Mouse (Mus musculus): ENCODE results near the gene Tnnt1.
"Not testable (repeated sequence)": the region's sequence is repeated elsewhere in the genome, so short reads cannot be mapped to it uniquely, and the experiment has no call there.

Tnnt1 gene

DNA sequence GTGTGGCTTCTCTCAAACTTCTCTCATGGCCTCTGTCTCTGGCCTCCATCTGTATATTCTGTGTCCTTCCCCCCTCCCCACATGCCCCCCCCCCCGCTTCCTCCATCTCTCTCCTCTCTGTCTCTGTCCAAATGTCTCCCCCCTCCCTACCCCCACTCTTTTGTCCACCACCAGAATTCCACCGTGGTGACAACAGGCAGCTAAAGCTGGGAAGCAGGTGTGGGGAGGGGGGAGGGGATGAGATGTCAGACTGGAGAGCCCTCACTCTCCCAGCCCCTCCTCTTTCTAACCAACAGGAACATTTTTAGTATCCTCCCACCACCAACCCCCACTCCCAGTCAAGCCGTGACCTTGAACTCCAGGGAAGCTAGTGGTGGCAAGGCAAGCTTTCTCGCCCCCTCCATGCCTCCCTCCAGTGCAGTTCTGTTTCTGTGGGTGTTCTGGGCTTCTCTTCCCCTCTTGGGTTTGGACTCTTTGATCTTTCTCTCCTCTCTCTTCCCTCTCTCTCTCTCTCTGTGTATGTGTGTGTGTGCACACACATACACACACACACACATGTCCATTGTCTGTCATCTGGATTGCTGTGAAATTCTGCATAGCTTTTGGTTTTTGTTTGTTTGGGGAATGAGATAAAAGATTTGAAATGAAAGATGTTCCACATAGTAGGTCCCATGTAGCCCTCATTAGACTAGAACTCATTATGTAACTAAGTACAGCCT is at the start of gene Tnnt1:
Tnnt1 (minus strand) TSS at position 51 of the 719 bp plus-strand sequence.
- DNase-seq: no peak

GRCm38 (mm10) chr7:4562660-4563059 is 46.5 kb upstream of the Tnnt1 start:
- no peak for DNase-seq

DNA sequence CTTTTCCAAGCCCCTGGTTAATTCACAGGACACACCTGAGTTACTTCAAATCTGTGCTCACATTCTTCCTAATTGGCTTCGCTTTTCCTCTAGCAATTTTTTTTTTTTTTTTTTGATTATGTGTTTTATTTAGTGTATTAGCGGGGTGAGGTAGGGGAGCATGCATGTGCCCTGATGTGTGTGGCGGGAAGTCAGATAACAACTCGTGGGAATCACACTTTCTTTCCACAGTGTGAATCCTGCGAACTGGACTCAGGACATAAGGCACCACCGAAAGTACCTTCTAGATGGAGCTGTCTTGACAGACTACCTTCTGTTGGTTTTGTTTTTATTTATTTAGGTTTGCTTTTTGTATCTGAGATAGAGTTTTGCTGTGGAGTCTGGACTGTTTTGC is 41.0 kb upstream of the Tnnt1 start:
- DNase-seq: no peak

- DNase-seq: peak; percentile 65 to 82
Observed at GRCm38 (mm10) chr7:4556256-4557166, 40.3 kb upstream of the Tnnt1 start.

- DNase-seq: no peak
Observed at GRCm38 (mm10) chr7:4547221-4547641, 31.0 kb upstream of the Tnnt1 start, which contains the start of gene Syt5. TSS of gene Syt5 (minus strand) at chr7:4547541.

DNA sequence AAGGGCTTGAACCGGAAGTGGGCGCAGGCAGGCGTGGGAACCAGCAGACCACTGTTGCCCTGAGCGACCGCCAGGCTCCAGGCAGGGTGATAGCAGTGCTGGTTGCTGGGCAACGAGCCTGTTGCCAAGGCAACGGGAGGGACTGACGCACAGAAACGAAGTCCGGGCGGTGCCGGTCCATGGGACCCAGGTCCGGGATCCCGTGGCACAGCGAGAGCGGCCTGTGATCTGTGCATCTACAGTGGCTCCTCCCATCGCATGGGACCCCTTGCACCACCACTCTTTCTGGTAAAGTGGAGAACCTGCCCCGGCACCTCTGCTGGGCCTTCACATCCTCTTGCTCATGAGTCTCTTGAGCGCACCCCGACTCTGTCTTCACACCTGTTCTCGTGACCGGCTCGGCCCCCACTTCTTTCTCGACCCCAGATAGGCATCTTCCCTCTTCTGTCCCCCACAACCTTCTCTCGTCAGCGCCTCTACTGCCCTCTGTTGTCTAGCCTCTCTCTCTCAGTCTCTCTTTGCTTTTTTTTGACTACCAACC is 30.5 kb upstream of the Tnnt1 start:
- DNase-seq: peak; percentile 57 to 77

- DNase-seq: no peak
Observed at GRCm38 (mm10) chr7:4546050-4546449, 29.9 kb upstream of the Tnnt1 start.

- no peak for DNase-seq
Observed at GRCm38 (mm10) chr7:4542013-4542412, 25.8 kb upstream of the Tnnt1 start.

- DNase-seq: no peak
Observed at GRCm38 (mm10) chr7:4541344-4541743, 25.2 kb upstream of the Tnnt1 start.

DNA sequence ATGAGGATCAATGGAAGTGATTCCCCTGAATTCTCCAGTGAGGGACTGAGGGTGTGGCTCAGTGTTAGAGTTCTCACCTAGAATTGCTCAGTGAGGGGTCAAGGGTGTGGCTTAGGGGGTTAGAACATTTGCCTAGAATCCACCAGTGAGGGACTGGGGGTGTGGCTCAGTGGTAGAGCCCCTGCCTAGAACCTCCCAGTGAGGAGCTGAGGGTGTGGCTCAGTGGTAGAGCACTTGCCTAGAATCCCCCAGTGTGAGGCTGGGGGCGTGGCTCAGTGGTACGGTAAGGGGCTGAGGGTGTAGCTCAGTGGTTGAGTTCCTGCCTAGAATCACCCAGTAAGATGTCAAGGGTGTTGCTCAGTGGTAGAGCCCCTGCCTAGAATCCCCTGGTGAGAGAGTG is 22.8 kb upstream of the Tnnt1 start:
- no peak for DNase-seq

- no peak for DNase-seq
Observed at GRCm38 (mm10) chr7:4537181-4537580, 21.0 kb upstream of the Tnnt1 start.

- DNase-seq: no peak
Observed at GRCm38 (mm10) chr7:4536369-4536768, 20.2 kb upstream of the Tnnt1 start.

DNA sequence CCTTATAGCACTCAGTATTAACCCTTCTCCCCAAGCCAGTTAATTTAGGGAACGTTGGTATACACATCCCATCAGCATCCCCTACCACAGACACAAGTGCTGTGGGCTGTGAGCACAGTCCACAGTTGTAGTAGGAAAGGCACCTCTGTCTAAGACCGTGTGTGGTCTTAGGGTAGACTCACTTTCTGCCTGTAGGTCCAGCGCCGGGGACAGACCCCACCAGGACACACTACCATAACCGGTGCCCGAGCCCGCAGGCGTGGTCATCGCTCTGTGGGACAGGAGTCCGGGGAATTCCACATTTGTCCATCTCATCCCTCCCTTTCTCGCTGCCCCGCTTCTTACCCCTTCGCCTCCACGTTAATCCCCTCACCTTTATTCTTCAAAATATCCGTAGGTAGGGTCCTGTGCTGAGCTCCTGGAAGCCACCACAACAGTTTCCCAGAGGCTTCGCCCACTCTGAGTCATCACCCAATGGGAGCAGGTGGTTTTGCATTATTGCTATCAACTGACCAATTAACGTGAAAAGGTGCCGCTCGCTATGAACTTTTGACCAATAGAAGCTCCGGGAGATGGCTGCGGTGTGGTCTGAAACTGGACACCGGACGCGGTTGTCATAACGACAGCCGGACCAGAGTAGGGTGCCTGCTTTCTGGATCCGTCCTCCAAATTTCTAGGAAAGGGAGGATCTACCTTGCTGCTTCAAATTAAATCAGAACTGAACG is 16.0 kb upstream of the Tnnt1 start, which contains the start of gene Dnaaf3:
Dnaaf3 (minus strand) TSS at position 449 of the 725 bp plus-strand sequence.
- peak; percentile 75 to 77 for DNase-seq

DNA sequence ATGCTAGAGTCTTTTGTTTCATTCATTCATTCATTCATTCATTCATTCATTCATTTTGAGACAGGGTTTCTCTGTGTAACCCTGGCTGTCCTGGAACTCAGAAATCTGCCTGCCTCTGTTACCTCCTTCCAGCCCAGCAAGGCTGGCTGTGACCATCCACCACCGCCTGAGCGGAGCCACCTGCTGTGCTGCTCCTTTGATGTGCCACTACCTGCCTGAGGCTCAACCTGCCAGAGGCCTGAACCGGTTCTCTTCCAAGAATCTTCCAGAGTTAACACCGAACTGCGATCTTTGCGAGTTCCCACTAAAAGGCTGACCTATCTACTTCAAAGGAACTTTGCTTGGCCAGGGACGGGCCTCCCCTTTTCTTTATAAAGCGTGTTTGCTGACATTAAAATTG is 14.0 kb upstream of the Tnnt1 start:
- DNase-seq: not testable (repeated sequence)

- DNase-seq: no peak
Observed at GRCm38 (mm10) chr7:4527302-4527689, 11.1 kb upstream of the Tnnt1 start.

GRCm38 (mm10) chr7:4526341-4527301 is 10.4 kb upstream of the Tnnt1 start:
- peak; percentile 86 for DNase-seq

- peak; percentile 53 to 68 for DNase-seq
Observed at GRCm38 (mm10) chr7:4524212-4524922, 8.2 kb upstream of the Tnnt1 start, which contains the start of gene Tnni3. TSS of gene Tnni3 (minus strand) at chr7:4524229.

DNA sequence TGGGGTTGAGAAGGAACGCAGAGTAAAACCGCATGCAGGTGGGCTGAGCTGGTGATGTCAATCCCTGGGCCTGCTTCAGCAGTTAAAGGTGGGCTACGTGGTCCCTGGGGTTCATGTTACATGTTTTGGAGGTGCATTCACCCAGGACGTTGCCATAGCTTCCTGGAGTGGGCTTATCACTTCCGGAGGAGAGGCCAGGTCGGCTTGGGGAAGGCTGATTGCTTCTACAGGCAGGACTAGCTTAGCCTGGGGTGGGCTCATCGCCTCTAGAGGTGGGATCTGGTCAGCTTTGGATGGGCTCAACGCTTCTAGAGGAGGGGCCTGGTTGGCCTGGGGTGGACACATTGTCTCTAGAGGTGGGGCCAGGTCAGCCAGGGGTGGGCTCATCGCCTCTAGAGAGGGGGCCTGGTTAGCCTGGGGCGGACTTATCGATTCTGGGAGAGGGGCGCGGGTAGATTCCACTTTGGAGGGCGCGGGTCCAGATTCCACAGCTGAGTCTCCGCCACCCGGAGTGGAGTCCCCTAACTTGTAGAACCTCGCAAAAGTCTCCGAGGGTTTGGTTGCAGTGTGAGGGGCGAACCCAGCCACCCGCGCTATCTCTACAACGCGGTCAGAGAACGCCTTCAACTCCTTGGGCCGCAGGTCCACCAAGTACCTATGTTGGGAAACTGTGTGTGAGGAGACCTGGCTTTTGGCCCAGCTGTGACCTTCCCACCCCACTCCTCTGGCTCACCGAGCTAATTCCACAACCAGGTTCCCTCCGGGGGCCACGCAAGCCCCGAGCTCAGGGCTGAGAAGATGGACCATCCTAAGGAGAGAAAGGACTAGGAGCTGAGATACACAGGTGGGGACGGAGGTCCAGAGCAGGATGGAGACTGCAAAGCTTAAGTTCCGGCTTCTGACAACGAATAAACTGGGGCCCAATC is 7.3 kb upstream of the Tnnt1 start:
- DNase-seq: no peak

DNA sequence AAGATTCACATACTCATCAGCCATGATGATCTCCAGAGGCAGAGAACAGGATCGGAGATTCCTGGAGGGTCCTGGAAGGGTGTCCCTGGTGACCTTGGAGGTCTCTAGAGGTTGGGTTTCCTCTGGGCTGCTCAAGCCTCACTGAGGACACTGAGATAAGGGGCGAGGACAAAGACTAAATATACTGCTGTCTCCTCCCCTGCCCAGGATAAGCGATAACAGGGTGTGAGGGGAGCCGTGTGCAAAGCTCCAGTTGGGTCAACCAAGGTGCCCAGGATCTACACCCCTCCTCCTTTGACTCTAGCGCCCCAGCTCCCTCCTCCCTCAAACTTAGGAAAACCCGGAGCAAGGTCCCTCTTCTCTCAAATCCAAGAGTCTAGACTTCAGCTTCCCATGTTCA is 6.1 kb upstream of the Tnnt1 start:
- DNase-seq: no peak
